Mouse (Mus musculus) myocyte (in vitro differentiated cells): ENCODE data around the gene Fam228a. TPM values are rescaled to one million over a fixed set of nuclear protein-coding genes. Genes with fewer than 3 reads are reported as not detected.

ENCODE experiments used
- H3K27me3 ChIP-seq: one replicate; pipeline ENCODE4 v1.6.1; 2011; ENCODE audit not compliant: control insufficient read depth, insufficient read depth, insufficient read length
- H3K36me3 ChIP-seq: one replicate; pipeline ENCODE4 v1.6.1; 2011; ENCODE audit not compliant: control insufficient read depth, insufficient read depth
- H3K4me2 ChIP-seq: one replicate; pipeline ENCODE4 v1.6.1; 2011; ENCODE audit warnings: low read depth, control low read depth
- H3K4me3 ChIP-seq: one replicate; pipeline ENCODE4 v1.5.1; 2011; ENCODE audit warnings: mild to moderate bottlenecking, control low read depth, moderate library complexity
- H3K79me2 ChIP-seq: one replicate; pipeline ENCODE4 v1.6.1; 2011; ENCODE audit not compliant: control insufficient read depth, insufficient read depth
- H3ac ChIP-seq: one replicate; pipeline ENCODE4 v1.6.1; 2011; ENCODE audit not compliant: control insufficient read depth, insufficient read length
- CEBPB ChIP-seq: IDR thresholded peaks from 2 replicates; pipeline ENCODE4 v1.6.1; 2011; ENCODE audit warnings: mild to moderate bottlenecking, moderate library complexity; ENCODE audit not compliant: poor library complexity, insufficient read depth, severe bottlenecking
- E2F4 ChIP-seq: IDR thresholded peaks from one replicate; pipeline ENCODE4 v1.6.1; 2011; ENCODE audit warnings: mild to moderate bottlenecking, control low read depth, moderate library complexity; ENCODE audit not compliant: insufficient read depth
- MAX ChIP-seq: IDR thresholded peaks from one replicate; pipeline ENCODE4 v1.6.1; 2011; ENCODE audit warnings: low read depth, mild to moderate bottlenecking, control low read depth
- MYOD1 ChIP-seq, 3 experiments: IDR thresholded peaks; one replicate each; pipeline ENCODE4 v1.6.1; 2011; ENCODE audit warnings: control low read depth in 2 of 3, low read depth in 2 of 3, mild to moderate bottlenecking in 2 of 3, moderate library complexity in 1 of 3; ENCODE audit not compliant: insufficient read length in 2 of 3, control insufficient read depth in 1 of 3
- MYOG ChIP-seq, 3 experiments: IDR thresholded peaks; one replicate each; pipeline ENCODE4 v1.6.1; 2011; ENCODE audit warnings: control low read depth in 2 of 3, low read depth in 2 of 3, mild to moderate bottlenecking in 2 of 3; ENCODE audit not compliant: insufficient read length in 2 of 3, control insufficient read depth in 1 of 3, insufficient read depth in 1 of 3
- POLR2A ChIP-seq: IDR thresholded peaks from one replicate; pipeline ENCODE4 v1.6.1; 2011; ENCODE audit warnings: low read depth, mild to moderate bottlenecking, control low read depth, moderate library complexity; ENCODE audit not compliant: insufficient read length
- POLR2AphosphoS2 ChIP-seq: IDR thresholded peaks from one replicate; pipeline ENCODE4 v1.6.1; 2011; ENCODE audit warnings: low read depth, control low read depth; ENCODE audit not compliant: insufficient read length
- REST ChIP-seq: IDR thresholded peaks from one replicate; pipeline ENCODE4 v1.6.1; 2011; ENCODE audit warnings: mild to moderate bottlenecking, control low read depth, moderate library complexity; ENCODE audit not compliant: insufficient read depth, insufficient read length
- SRF ChIP-seq: IDR thresholded peaks from one replicate; pipeline ENCODE4 v1.6.1; 2011; ENCODE audit warnings: low read depth; ENCODE audit not compliant: control insufficient read depth, insufficient read length
- TCF12 ChIP-seq: IDR thresholded peaks from one replicate; pipeline ENCODE4 v1.6.1; 2011; ENCODE audit warnings: mild to moderate bottlenecking, control low read depth; ENCODE audit not compliant: poor library complexity, insufficient read depth, severe bottlenecking
- TCF3 ChIP-seq: IDR thresholded peaks from one replicate; pipeline ENCODE4 v1.6.1; 2011; ENCODE audit warnings: low read depth, control low read depth; ENCODE audit not compliant: insufficient read length
- USF1 ChIP-seq: IDR thresholded peaks from one replicate; pipeline ENCODE4 v1.6.1; 2011; ENCODE audit warnings: low read depth, mild to moderate bottlenecking, control low read depth, moderate library complexity
- polyA plus RNA-seq: library from polyadenylated mRNA; unstranded; fragments of >200 nt; fragmentation: generic; extraction: Trizol; gene quantifications from one replicate; pipeline ENCODE4 v1.2.1, GENCODE M21; 2012; ENCODE audit warnings: missing spikeins

The Fam228a gene
- polyA plus RNA-seq, 1 experiment: not detected

- H3K4me2 ChIP-seq: no peak overlapping the region
- TF ChIP-seq MYOD1 (IDR thresholded peaks at IDR 0.05; ENCODE audit: control insufficient read depth in 1 of 3, insufficient read length in 2 of 3, low read depth in 2 of 3) (no peak), TCF12 (no peak), MAX (no peak), USF1 (no peak), SRF (no peak), POLR2AphosphoS2 (no peak), CEBPB (no peak), E2F4 (no peak), POLR2A (no peak), REST (no peak), TCF3 (no peak), MYOG (IDR thresholded peaks at IDR 0.05; ENCODE audit: control insufficient read depth in 1 of 3, insufficient read depth in 1 of 3, insufficient read length in 2 of 3, low read depth in 2 of 3) (no peak)
Measured at GRCm38 (mm10) chr12:4719066-4719761, 19.0 kb downstream of the Fam228a start.

GRCm38 (mm10) chr12:4717417-4717816, 20.8 kb downstream of the Fam228a start:
- Histone ChIP-seq H3K4me3 (no peak overlapping the region), H3K79me2 (no peaks in the 10 kb centered on the region), H3K27me3 (no peaks in the 10 kb centered on the region), H3K4me2 (no peak overlapping the region), H3ac (no peak overlapping the region), H3K36me3 (no peaks in the 10 kb centered on the region)
- TF ChIP-seq E2F4 (no peak), REST (no peak), MAX (no peak), POLR2AphosphoS2 (no peak), USF1 (no peak), TCF3 (no peak), MYOG (IDR thresholded peaks at IDR 0.05; ENCODE audit: control insufficient read depth in 1 of 3, insufficient read depth in 1 of 3, insufficient read length in 2 of 3, low read depth in 2 of 3) (no peak), SRF (no peak), POLR2A (no peak), CEBPB (no peak), TCF12 (no peak), MYOD1 (IDR thresholded peaks at IDR 0.05; ENCODE audit: control insufficient read depth in 1 of 3, insufficient read length in 2 of 3, low read depth in 2 of 3) (no peak)

More at GRCm38 (mm10) chr12:4719066-4719761, 19.0 kb downstream of the Fam228a start:
- Histone ChIP-seq H3K4me3 (no peak overlapping the region), H3ac (no peak overlapping the region), H3K36me3 (no peaks in the 10 kb centered on the region), H3K79me2 (no peaks in the 10 kb centered on the region), H3K27me3 (no peaks in the 10 kb centered on the region)

GRCm38 (mm10) chr12:4715606-4716005, 22.6 kb downstream of the Fam228a start:
- H3K79me2 ChIP-seq: no peaks in the 10 kb centered on the region
- no peak overlapping the region for H3ac ChIP-seq
- H3K4me3 ChIP-seq: no peak overlapping the region
- TF ChIP-seq SRF (no peak), TCF3 (no peak), E2F4 (no peak), MAX (no peak), TCF12 (no peak), CEBPB (no peak), POLR2A (no peak), POLR2AphosphoS2 (no peak), REST (no peak), MYOD1 (IDR thresholded peaks at IDR 0.05; ENCODE audit: control insufficient read depth in 1 of 3, insufficient read length in 2 of 3, low read depth in 2 of 3) (no peak), MYOG (IDR thresholded peaks at IDR 0.05; ENCODE audit: control insufficient read depth in 1 of 3, insufficient read depth in 1 of 3, insufficient read length in 2 of 3, low read depth in 2 of 3) (no peak), USF1 (no peak)
- no peaks in the 10 kb centered on the region for H3K27me3 ChIP-seq
- no peak overlapping the region for H3K4me2 ChIP-seq
- no peaks in the 10 kb centered on the region for H3K36me3 ChIP-seq

- Histone ChIP-seq H3K4me3 (no peak overlapping the region), H3ac (no peak overlapping the region), H3K36me3 (no peaks in the 10 kb centered on the region), H3K79me2 (no peaks in the 10 kb centered on the region), H3K4me2 (no peak overlapping the region), H3K27me3 (no peaks in the 10 kb centered on the region)
- no peak for TF ChIP-seq MYOD1 (IDR thresholded peaks at IDR 0.05; ENCODE audit: control insufficient read depth in 1 of 3, insufficient read length in 2 of 3, low read depth in 2 of 3)
- no peak for TF ChIP-seq TCF3
- TF ChIP-seq TCF12: no peak
- TF ChIP-seq SRF: no peak
- no peak for TF ChIP-seq MAX
- no peak for TF ChIP-seq POLR2A
- TF ChIP-seq POLR2AphosphoS2: no peak
Measured at GRCm38 (mm10) chr12:4713361-4713760, 24.9 kb downstream of the Fam228a start.
